Mouse (Mus musculus) lung, embryonic 14.5 days (tissue): ENCODE measurements around the gene Gm20388. TPM values are rescaled to one million over a fixed set of nuclear protein-coding genes. Genes with fewer than 3 reads are reported as not detected.
"Not testable (repeated sequence)": the region's sequence is repeated elsewhere in the genome, so short reads cannot be mapped to it uniquely, and the experiment has no call there.

Experiments
- ATAC-seq: fragments of 200-750 bp; cut with Nextera tagmentation; 2 replicates; pipeline ENCODE4 v1.8.0; 2017; ENCODE audit warnings: mild to moderate bottlenecking, moderate TSS enrichment, moderate library complexity; ENCODE audit not compliant: insufficient read depth
- DNase-seq: peaks from one replicate; pipeline ENCODE4 v3.0.0-alpha.2; 2015
- H3K27ac ChIP-seq: fragments of 300-500 bp; sonication (generic); 2 replicates; pipeline ENCODE4 v1.5.1; 2014; ENCODE audit warnings: low read depth, mild to moderate bottlenecking, moderate library complexity
- H3K27me3 ChIP-seq: fragments of 300-500 bp; sonication (generic); 2 replicates; pipeline ENCODE4 v1.6.1; 2014; ENCODE audit warnings: low read length, control low read depth; ENCODE audit not compliant: insufficient read depth
- H3K36me3 ChIP-seq: fragments of 300-500 bp; sonication (generic); 2 replicates; pipeline ENCODE4 v1.6.1; 2014; ENCODE audit warnings: control low read depth; ENCODE audit not compliant: insufficient read depth
- H3K4me1 ChIP-seq: fragments of 300-500 bp; sonication (generic); 2 replicates; pipeline ENCODE4 v1.6.1; 2014; ENCODE audit warnings: antibody characterized with exemption, control low read depth; ENCODE audit not compliant: insufficient read depth
- H3K4me2 ChIP-seq: fragments of 300-500 bp; sonication (generic); 2 replicates; pipeline ENCODE4 v1.6.1; 2014; ENCODE audit warnings: mild to moderate bottlenecking
- H3K4me3 ChIP-seq: fragments of 300-500 bp; sonication (generic); 2 replicates; pipeline ENCODE4 v1.5.1; 2014; ENCODE audit warnings: low read depth, low read length
- H3K9ac ChIP-seq: fragments of 300-500 bp; sonication (generic); 2 replicates; pipeline ENCODE4 v1.6.1; 2014
- H3K9me3 ChIP-seq: fragments of 300-500 bp; sonication (generic); 2 replicates; pipeline ENCODE4 v1.6.1; 2016; ENCODE audit warnings: low read depth, low read length, control low read depth
- CTCF ChIP-seq: IDR thresholded peaks from 2 replicates; pipeline ENCODE4 v1.5.1; 2016; ENCODE audit warnings: antibody characterized with exemption, low read depth
- WGBS: fragments of 180-500 bp; shearing (Covaris S2); extraction: QIAGEN DNeasy Blood & Tissue Kit; methylation state at CpG from one replicate; pipeline ENCODE4 v1.1.7; 2014; 5-methylcytosine and 5-hydroxymethylcytosine counted together
- polyA plus RNA-seq: library from polyadenylated mRNA; unstranded; fragments of >200 nt; fragmentation: Nextera tagmentation; extraction: Ambion mirVana; gene quantifications from 2 replicates; pipeline ENCODE4 v1.2.1, GENCODE M21; 2014

Gene Gm20388
- polyA plus RNA-seq, 1 experiment from 2014 or later = not detected

DNA sequence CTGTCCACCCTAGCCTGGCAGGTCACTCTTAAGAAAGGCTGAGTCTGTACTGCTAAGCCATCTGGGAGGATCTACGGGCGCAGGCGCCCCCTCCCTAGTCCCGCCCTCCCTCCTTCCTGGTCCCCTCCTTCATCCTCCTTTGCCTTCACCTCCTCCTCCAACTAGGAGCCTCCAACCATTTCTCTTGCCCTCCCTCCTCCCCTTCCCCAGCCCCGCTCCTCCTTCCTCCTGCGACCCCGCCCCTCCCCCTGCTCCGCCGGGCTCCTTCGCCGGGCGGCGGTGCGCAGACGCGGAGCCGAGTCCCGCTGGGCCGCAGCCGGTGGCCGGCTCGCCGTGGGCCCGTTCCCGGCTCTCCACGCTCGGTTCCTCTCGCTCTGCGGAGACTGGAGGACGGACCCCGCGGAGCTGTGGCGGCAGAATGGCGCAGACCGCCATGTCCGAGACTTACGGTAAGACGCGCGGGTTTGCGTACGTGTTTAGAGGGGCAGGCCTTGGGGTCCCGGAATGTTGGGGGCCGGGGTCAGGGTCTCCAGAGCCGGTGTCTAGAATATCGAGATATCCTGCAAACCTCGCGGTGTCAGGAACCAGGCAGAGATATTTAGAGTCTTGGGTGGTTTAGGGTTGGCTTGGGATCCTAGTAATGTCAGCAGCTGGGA, 3895.2 kb downstream of the Gm20388 start, which contains the start of gene Rab4a:
Rab4a (plus strand) TSS at position 268 of the 656 bp plus-strand sequence.
- no peaks in the 10 kb centered on the region for H3K9me3 ChIP-seq
- peak; percentile 96 for ATAC-seq
- peak within 1 kb of the TSS; percentile 65 for H3K4me3 ChIP-seq
- DNase-seq = peak; percentile 90
- no peak for TF ChIP-seq CTCF
- no peaks in the 10 kb centered on the region for H3K36me3 ChIP-seq
- under 1% methylated on average over 48 of the region's 48 CpGs for WGBS
- peak within 1 kb of the TSS; percentile 78 for H3K4me2 ChIP-seq
- H3K4me1 ChIP-seq = 0 out of 2 replicates have a peak, but pooled peaks cover 3% of the 10 kb centered on the region
- H3K27me3 ChIP-seq = no peaks in the 10 kb centered on the region
- peak within 1 kb of the TSS; percentile 48; the same call in 1 of the 2 replicates for H3K27ac ChIP-seq
- H3K9ac ChIP-seq = peak within 1 kb of the TSS; percentile 80

DNA sequence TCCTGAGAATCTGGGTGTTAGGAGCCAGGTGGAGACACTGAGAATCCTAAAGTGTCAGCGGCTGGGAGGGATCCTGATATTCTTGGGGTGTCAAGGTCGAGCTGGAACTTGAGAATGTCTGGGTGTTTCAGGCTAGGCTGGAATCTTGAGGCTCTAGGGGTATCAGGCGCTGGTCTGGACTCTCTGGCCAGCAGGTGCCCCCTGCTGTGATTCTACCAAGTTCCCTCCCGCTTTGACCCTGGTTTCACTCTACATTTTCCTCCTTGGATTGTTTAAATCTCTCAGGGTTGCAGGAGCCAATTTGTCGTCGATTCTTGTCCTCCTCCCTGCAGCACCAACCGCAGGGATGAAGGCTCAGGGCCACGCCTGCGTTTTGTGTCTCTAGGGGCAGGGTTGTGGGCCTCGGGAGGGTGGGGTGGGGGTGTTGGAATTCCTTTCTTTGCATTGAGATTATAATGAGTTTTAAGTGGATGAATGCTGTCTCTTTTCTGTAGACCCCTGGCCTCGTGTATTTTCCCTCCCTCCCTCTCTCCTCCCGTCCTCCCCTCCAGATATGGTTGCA, 3895.8 kb downstream of the Gm20388 start:
- 2% methylated on average over 12 of the region's 12 CpGs for WGBS
- Histone ChIP-seq H3K4me3 (peak overlapping the region; percentile 65), H3K9me3 (no peaks in the 10 kb centered on the region), H3K27ac (no peak overlapping the region), H3K4me1 (0 out of 2 replicates have a peak, but pooled peaks cover 3% of the 10 kb centered on the region), H3K36me3 (no peaks in the 10 kb centered on the region), H3K27me3 (no peaks in the 10 kb centered on the region), H3K9ac (peak overlapping the region; percentile 80), H3K4me2 (peak overlapping the region; percentile 78)
- no peak; the same call in 1 of the 2 replicates for ATAC-seq
- DNase-seq = peak; percentile 10
- TF ChIP-seq CTCF = no peak

DNA sequence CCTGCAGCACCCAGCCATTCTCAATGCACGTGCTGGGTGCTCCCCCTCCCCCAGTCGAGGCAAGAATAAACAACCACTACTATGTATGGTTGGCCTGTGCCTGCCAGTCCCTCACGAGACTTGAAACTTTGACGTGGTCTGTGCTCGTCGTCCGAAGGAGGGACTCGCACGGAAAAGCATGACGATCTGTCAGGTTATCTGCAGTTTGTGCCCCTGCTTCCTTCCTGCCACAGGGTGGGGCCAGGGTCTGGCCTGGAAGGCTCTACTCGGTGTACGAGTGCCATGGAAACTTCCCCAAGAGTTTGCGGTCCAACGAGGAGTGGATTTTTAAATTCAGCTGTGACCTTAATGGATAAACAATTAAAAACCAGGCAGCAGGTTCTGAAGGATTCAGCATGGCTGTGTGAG, 3896.4 kb downstream of the Gm20388 start:
- Histone ChIP-seq H3K27ac (no peak overlapping the region), H3K36me3 (no peaks in the 10 kb centered on the region), H3K4me2 (peak overlapping the region; percentile 78), H3K4me3 (peak overlapping the region; percentile 65), H3K4me1 (0 out of 2 replicates have a peak, but pooled peaks cover 3% of the 10 kb centered on the region), H3K9me3 (no peaks in the 10 kb centered on the region), H3K27me3 (no peaks in the 10 kb centered on the region), H3K9ac (peak overlapping the region; percentile 13; the same call in 1 of the 2 replicates)
- DNase-seq (peak; percentile 50), ATAC-seq (peak; percentile 26; the same call in 1 of the 2 replicates)
- TF ChIP-seq CTCF = no peak
- WGBS = 4% methylated on average over 14 of the region's 14 CpGs

DNA sequence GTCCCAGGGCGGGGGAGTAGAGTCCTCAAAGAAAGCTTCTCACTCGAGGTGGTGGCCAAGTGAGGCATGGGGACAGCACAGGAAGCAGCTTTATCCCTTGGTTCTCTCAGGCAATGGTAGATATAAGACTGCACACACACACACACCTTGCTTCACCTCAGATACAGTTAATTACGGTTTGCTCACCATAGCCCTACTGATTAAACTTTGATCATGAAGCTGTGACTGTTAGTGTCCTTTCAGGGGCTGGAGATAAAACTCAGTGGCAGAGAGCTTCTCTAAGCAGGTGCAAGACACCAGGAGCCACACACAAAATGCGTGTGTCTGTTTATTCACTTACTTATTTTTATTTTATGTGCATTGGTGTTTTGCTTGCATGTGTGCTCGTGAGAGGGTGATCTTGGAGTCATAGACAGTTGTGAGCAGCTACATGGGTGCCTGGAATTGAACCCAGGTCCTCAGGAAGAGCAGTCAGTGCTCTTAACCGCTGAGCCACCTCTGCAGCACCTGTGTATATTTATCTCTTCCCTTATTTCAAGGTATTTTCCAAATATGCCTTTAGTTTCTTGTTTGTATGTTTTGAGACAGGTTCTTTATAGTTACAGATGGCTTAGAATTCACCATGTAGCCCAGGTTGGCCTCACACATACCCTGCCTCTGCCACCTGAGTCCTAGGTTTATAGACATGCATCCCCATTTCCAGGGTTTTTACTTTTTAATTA, 3897.4 kb downstream of the Gm20388 start:
- no peak for DNase-seq
- no peak overlapping the region for H3K4me2 ChIP-seq
- no peak overlapping the region for H3K27ac ChIP-seq
- 0 out of 2 replicates have a peak, but pooled peaks cover 3% of the 10 kb centered on the region for H3K4me1 ChIP-seq
- no peak for TF ChIP-seq CTCF
- H3K36me3 ChIP-seq = no peaks in the 10 kb centered on the region
- H3K9ac ChIP-seq = no peak overlapping the region
- ATAC-seq = no peak
- no peaks in the 10 kb centered on the region for H3K9me3 ChIP-seq
- WGBS = 69% methylated on average over 6 of the region's 6 CpGs
- no peaks in the 10 kb centered on the region for H3K27me3 ChIP-seq
- no peak overlapping the region for H3K4me3 ChIP-seq

DNA sequence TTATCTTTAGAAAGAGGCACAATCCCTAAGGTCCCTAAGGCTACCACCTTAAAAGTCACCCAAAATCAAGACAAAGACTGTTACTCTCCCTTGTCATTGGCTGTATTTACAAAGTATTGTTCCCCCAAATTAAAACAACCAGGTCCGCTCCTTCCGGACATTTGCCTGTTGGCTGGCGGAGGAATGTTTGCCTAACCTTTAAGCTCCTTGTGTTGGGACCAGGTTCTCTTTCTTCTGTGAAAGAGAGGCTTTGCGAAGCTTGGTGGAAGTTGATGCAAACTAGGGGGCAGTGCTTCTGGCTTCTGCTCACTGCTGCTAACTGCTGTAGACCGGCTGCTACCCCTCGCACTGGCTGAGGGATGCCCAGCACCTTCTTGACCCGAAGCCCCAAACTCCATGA, 3898.0 kb downstream of the Gm20388 start:
- DNase-seq (no peak), ATAC-seq (no peak)
- no peak for TF ChIP-seq CTCF
- Histone ChIP-seq H3K4me3 (no peak overlapping the region), H3K4me1 (0 out of 2 replicates have a peak, but pooled peaks cover 3% of the 10 kb centered on the region), H3K4me2 (no peak overlapping the region), H3K27ac (no peak overlapping the region), H3K27me3 (no peaks in the 10 kb centered on the region), H3K36me3 (no peaks in the 10 kb centered on the region), H3K9me3 (no peaks in the 10 kb centered on the region), H3K9ac (no peak overlapping the region)
- 51% methylated on average over 7 of the region's 7 CpGs for WGBS

DNA sequence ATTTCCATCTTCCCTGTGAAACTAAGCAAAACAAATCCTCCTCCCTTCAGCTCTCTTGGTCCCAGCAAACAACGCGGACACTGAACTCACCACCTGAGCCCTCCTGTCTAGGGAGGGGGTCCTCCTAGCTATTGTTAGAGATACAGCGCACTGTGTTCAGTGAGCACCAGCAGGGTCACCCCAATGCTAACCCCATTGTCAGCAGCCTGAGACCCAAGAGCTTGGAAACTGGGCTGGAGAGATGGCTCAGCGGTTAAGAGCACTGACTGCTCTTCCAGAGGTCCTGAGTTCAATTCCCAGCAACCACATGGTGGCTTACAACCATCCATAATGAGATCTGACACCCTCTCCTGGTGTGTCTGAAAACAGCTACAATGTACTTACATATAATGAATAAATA, 3898.7 kb downstream of the Gm20388 start:
- H3K27me3 ChIP-seq, H3K4me3 ChIP-seq, H3K36me3 ChIP-seq, H3K27ac ChIP-seq, H3K4me1 ChIP-seq, H3K9me3 ChIP-seq, H3K4me2 ChIP-seq, H3K9ac ChIP-seq, DNase-seq, ATAC-seq: not testable (repeated sequence)
- WGBS = 79% methylated on average over 4 of the region's 4 CpGs

DNA sequence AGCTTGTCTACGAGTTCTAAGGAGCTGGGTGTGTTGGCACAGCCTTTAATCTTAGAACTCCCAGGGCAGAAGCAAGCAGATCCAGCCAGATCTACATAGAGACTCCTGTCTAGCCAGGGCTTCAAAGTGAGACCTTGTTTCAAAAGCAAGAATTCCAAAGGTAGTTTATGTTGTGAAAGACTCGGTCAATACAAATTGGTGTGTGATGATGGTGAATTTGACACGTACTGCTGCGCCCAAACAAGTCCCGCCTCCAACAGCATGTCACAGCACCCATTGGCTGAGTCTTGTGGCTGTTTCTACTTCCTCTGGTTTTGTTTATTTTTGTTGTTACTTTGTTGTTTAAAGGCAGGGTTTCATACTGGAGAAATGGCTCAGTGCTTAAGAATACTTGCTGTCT, 3901.6 kb downstream of the Gm20388 start:
- Histone ChIP-seq H3K9me3 (no peaks in the 10 kb centered on the region), H3K36me3 (no peaks in the 10 kb centered on the region), H3K27ac (no peak overlapping the region), H3K27me3 (no peaks in the 10 kb centered on the region), H3K4me1 (no peaks in the 10 kb centered on the region), H3K4me3 (no peak overlapping the region), H3K4me2 (no peak overlapping the region), H3K9ac (no peak overlapping the region)
- 82% methylated on average over 5 of the region's 5 CpGs for WGBS
- no peak for TF ChIP-seq CTCF
- DNase-seq (no peak), ATAC-seq (no peak)
